Mouse (Mus musculus): ENCODE measurements around the gene Tcp11.

The Tcp11 gene

DNA sequence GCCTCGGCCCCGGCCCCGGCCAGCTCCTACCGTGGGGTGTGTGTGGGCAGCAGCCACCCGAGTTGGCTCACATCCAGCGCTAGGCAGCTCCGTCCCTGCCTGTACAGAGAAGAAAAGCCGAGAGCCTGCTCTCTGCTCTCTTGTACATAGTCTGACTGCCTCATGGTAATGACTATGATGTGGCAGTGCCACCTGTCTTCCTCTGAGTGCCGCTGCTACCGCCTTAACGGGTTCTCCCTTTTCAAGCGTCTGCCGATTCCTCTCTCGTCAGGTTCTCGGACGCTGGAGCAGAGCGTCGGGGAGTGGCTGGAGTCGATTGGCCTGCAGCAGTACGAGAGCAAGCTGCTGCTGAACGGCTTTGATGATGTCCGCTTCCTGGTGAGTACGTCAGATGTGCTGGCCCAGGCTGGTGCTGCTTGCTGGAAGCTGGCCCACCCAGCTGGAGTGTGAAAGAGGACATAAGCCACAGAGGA, 38.1 kb downstream of the Tcp11 start:
- peak in 1 of 2 experiments; percentile 44 for DNase-seq (ENCODE audit: inconsistent age in 2 of 2, low spot score in 1 of 2)

DNA sequence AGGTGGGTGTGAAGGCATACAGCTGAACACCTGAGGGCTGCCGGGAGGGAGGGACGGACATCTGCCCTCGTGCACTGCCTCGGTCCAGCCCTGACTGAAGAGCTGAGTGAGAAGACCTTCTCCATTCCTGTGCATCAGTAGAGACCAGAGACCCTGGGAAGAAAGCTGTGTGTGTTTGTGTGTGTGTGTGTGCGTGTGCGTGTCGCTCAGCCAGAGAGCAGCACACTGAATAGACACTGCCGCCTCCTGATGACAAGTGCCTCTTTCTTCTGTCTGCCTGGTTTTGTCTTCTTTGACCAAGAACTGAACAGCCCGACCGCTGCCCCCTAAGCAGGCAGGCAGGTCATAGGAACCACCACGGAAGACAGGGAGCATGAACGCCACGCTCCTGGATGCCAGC, 39.1 kb downstream of the Tcp11 start:
- no peak for DNase-seq (ENCODE audit: inconsistent age in 2 of 2, low spot score in 1 of 2)

GRCm38 (mm10) chr17:28040620-28041019, 39.8 kb downstream of the Tcp11 start:
- peak in 1 of 2 experiments; percentile 40 for DNase-seq (ENCODE audit: inconsistent age in 2 of 2, low spot score in 1 of 2)

GRCm38 (mm10) chr17:28036813-28037756, 43.4 kb downstream of the Tcp11 start:
- no peak for DNase-seq (ENCODE audit: inconsistent age in 2 of 2, low spot score in 1 of 2)

DNA sequence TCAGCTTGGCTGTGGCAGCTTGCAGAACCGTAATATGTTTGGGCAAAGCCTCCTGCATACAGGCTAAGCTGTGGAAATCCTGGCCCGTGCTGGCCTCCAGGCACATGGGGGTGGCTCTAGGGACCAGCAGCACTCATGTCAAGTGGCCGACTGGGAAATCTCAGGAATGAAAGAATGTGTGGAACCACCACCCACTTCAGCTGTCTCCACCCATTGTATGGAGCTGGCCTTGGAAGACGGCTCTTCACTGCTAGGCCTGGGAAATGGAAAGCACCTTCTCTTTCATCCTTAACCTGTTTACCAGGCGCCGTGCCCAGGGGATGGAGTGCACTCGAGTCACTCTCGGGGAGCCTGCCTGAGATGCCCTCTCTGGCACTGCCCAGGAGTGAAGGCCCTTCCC, 45.5 kb downstream of the Tcp11 start:
- no peak for DNase-seq (ENCODE audit: inconsistent age in 2 of 2, low spot score in 1 of 2)

DNA sequence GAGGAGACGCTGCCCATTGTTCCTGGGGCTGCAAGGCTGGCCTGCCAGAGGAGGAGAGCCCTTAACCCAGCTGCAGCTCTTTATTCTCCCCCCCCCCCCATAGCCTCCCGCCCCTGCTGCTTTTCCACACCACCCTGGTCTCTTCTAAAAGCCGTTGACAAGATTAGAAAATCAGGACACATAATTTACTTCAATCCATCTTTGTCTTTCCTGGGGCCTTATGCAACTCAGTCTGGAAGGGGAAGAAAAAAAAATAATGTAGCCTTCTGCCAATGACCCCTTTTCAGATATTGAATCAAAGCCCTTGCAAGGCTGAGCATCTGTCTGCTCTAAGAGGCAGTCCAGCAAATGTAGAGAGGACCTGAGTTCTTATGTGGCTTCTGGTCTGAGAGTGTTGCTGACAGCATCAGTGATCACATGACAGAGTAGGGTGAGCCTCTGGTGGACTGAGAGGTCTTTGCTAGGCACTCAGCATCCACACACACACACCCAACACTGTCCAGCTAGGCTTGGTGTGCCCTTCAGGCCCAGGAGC, 47.3 kb downstream of the Tcp11 start:
- peak in 1 of 2 experiments; percentile 52 for DNase-seq (ENCODE audit: inconsistent age in 2 of 2, low spot score in 1 of 2)

GRCm38 (mm10) chr17:28032219-28032618, 48.2 kb downstream of the Tcp11 start:
- peak in 1 of 2 experiments; percentile 36 for DNase-seq (ENCODE audit: inconsistent age in 2 of 2, low spot score in 1 of 2)

DNA sequence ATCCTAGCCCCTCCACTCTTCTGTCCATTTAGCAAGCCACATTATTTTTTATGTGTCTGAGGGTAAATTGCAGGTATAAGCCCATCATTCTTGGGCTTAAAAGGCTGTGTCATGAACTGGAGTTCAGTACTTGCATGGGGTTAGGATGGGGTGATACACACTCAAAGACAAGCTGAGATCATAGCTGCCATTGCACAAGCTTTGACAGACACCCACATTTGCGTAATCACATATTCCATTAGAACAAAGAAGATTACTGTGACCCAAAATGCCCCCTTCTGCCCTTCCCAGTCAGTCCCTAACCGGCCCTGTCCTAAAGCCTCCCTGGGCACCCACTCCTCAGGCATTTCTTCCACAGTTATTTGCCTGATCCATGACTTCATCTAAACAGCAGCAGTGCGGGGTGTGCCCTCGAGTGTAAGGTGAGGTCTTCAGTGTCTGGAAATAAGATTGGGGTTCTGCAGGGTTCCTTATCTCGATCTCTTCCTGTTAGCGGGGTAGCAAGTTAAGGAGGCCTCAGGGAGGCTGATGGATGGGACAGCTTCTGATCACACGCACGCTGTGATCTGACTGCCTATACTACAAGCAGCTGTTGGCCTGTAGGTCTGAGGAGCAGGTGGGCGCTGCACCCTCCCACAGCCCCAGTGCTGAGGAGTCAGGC, 49.0 kb downstream of the Tcp11 start:
- peak in 1 of 2 experiments; percentile 79 for DNase-seq (ENCODE audit: inconsistent age in 2 of 2, low spot score in 1 of 2)

GRCm38 (mm10) chr17:28030446-28030845, 50.0 kb downstream of the Tcp11 start:
- peak in 1 of 2 experiments; percentile 40 for DNase-seq (ENCODE audit: inconsistent age in 2 of 2, low spot score in 1 of 2)

DNA sequence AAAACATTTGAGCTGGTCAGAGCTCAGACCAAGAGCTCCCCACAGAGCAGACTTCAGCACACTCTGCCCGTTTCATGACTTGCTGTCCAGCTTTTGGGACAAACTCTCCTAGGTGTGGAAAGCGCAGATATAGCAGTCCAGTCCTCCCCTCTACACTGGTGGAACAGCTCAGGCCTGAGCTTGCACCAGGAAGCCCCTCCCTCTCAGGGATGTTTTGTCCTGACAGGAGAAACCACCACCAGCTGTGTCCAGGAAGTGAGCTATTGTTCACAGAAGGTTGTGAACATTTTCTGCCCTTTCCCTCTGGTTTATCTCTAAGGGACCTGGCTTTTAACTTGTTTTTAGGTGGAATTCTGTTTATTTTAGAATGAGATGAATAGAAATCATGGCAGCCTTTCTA, 51.1 kb downstream of the Tcp11 start:
- peak in 1 of 2 experiments; percentile 55 for DNase-seq (ENCODE audit: inconsistent age in 2 of 2, low spot score in 1 of 2)

GRCm38 (mm10) chr17:28028236-28028635, 52.2 kb downstream of the Tcp11 start:
- no peak for DNase-seq (ENCODE audit: inconsistent age in 2 of 2, low spot score in 1 of 2)

DNA sequence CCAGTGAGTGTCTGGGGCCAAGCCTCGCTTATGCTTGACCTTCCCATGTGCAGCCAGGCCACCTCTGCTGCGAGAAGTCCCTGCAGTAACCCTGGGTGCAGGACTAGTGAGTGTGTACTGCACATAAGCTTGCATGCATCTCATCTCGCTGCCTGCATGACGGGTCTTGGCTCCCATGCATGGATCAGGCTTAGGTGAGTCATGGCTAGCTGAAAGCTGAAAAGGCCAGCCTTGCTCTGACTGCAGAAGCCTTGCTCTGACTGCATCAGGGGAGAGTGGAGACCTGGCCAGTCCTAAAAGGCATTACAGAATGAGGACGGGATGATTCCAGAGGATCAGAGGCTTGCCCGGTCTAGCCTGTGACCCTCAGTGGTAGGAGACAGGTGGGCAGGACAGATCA, 53.2 kb downstream of the Tcp11 start:
- DNase-seq (ENCODE audit: inconsistent age in 2 of 2, low spot score in 1 of 2) = no peak

DNA sequence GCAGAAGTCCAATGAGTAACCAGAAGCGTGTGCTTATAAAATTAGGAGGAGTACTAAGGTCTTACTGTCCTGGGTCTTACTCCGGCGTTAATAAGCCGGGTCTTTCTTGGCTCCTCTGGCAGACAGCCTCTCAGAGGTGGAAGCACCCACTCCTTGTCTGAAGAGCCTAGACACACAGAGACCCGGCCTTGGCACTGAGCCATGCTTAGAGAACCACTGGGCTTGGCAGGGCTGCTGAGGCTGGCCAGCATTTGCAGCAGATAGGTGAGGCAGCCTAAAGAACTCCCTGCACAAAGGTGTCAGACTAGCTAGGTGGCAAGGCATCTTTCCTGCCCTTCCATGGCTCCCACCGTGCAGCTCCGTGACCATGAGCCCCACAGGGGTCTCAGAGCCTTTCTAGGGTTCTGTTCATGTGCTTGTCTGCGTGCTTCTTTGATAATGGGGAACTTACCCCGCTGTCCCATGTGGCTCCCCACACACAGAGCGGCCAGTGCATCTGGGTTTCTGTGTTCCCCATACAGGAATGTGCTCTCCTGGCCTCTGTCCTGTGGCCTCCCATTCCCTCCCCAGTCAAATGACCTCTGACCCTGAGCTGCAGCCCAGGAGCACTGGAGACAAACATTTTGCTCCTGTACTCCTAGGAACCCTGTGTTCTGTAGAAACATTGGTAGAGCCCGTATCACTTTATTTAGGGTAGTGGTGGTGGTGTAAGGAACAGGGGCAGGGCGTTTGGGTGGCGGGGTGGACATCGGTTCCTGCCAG, 54.1 kb downstream of the Tcp11 start:
- DNase-seq (ENCODE audit: inconsistent age in 2 of 2, low spot score in 1 of 2) = no peak

- no peak for DNase-seq (ENCODE audit: inconsistent age in 2 of 2, low spot score in 1 of 2)
Measured at GRCm38 (mm10) chr17:28025541-28025961, 54.9 kb downstream of the Tcp11 start.

DNA sequence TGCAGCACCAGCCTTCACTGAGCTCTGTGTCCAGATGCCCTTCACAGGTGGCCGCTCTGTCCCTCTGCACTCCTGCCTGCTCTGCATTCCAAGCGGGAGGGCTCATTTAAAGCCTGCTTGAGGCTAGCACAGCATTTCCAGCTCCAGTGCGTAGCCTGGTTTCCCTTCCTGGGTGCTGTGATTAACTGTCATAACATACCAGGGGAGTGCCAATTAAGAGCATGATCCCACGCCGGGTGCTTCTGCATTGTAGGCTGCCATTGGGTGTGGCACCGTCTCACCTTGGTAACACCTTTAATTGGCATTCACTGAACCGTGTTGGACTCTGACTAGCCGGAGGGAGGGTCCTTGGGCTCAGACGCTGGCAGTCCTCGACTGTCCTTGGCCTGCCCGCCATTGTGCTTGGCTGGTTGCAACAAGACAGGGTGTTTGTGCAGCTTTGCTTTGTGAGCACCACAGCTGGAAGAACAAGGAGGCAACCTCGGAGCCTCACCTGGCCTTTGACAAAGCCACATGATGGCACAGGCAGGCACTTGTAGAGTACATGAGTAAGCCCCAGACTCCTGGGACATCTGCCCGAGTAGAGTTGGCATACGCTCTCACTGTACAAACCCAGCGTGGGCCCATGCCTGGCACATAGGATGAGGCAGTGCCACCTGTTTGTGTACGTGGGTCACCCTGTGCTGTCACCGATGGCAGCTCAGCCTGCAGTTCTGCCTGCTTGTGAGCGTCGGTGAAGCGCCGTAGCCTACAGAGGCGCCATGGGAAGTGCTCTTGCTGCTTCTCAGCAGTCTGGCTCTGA, 57.4 kb downstream of the Tcp11 start:
- no peak for DNase-seq (ENCODE audit: inconsistent age in 2 of 2, low spot score in 1 of 2)

DNA sequence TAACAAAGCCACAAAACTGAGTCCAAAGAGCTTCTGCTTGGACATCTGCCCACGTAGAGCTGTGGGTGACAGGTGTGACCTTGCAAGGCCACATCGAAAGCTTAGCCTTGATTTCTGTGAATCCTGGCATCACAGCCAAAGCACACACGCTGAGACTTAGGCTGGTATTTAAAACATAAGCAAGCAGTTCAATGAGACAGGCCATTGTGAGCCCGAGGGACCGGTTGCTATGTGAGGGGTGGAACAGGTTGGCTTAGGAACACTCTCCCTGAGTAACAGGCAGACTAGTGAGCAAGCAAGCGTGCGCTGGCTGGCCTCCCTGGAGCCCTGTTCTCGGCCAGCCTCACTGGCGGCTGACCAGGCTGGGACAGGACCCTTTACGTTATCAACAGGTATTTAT, 58.5 kb downstream of the Tcp11 start:
- no peak for DNase-seq (ENCODE audit: inconsistent age in 2 of 2, low spot score in 1 of 2)

GRCm38 (mm10) chr17:28019785-28020696, 60.4 kb downstream of the Tcp11 start:
- peak in 1 of 2 experiments; percentile 7 for DNase-seq (ENCODE audit: inconsistent age in 2 of 2, low spot score in 1 of 2)

DNA sequence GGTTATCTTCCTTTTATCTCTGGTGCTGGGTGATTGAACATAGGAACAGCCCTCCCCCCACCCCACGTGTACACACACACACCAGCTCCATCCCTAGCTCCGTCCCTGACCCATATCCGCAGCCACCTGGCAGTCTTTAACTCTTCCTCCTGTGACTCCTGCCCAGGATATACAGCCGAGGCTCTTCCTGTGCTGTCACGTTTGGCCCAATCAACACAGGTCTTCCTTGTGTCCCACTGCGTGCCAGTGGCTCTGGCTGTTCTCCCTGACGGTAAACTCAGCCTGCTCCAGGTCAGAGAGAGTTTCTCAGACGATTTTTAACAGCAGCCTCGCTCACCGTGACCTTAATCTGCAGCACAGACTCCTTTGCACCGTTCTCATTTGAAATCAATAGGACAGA, 61.7 kb downstream of the Tcp11 start:
- no peak for DNase-seq (ENCODE audit: inconsistent age in 2 of 2, low spot score in 1 of 2)

GRCm38 (mm10) chr17:28018344-28018743, 62.1 kb downstream of the Tcp11 start:
- no peak for DNase-seq (ENCODE audit: inconsistent age in 2 of 2, low spot score in 1 of 2)
